Mouse (Mus musculus): ENCODE measurements around the gene Eid2b. TPM values are rescaled to one million over a fixed set of nuclear protein-coding genes. Genes with fewer than 3 reads are reported as not detected.

Eid2b gene
- total RNA-seq (2023; ENCODE audit: inconsistent age): 2.6 to 4.1 TPM (median 3.5 TPM) in 4 replicates

GRCm38 (mm10) chr7:28277615-28278278, at the start of gene Eid2b:
Eid2b (plus strand) TSS chr7:28277739.

DNA sequence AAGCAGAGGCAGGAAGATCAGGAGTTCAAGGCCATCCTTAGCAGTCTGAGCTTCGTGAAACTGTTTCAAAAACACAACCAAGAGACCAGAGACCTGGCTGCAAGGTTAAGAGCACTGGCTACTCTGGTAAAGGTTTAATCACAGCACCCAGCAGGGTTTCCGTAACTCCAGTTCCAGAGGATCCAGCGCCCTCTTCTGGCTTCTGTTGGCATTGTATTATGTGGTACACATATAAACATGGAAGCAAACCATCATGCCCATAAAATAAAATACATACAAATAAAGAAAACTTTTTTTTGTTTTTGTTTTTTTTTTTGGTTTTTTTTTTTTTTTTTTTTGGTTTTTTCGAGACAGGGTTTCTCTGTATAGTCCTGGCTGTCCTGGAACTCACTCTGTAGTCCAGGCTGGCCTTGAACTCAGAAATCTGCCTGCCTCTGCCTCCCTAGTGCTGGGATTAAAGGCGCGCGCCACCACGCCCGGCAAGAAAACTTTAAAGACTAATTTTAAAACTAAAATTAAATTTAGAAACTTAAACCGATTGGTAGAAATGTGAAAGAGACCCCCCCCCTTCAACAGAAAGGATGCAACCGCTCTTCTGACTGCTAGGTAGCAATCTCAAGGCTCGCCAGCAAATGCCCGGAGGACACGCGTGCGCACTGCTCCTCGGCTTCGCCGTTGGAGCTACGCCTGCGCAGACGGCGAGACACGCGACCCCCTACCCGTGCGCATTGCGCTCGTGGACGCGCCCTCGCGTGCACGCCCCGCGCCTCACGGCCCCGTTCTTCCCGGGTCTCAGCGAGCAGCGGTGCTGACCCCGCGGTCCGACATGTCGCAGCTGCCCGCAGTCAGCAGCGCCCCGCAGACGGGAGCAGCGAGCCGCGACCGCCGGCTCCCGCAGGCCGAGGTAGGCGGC, 10.2 kb upstream of the Eid2b start, which contains the start of gene Eid2:
Gene Eid2 (plus strand): TSS at position 753 of the 913 bp plus-strand sequence.

GRCm38 (mm10) chr7:28290638-28291590, 13.4 kb downstream of the Eid2b start, which contains the start of gene Selenov:
Selenov (minus strand) TSS chr7:28291186.

GRCm38 (mm10) chr7:28301616-28302433, 24.3 kb downstream of the Eid2b start, which contains the start of gene Dll3:
Dll3 (minus strand) TSS chr7:28302238.

DNA sequence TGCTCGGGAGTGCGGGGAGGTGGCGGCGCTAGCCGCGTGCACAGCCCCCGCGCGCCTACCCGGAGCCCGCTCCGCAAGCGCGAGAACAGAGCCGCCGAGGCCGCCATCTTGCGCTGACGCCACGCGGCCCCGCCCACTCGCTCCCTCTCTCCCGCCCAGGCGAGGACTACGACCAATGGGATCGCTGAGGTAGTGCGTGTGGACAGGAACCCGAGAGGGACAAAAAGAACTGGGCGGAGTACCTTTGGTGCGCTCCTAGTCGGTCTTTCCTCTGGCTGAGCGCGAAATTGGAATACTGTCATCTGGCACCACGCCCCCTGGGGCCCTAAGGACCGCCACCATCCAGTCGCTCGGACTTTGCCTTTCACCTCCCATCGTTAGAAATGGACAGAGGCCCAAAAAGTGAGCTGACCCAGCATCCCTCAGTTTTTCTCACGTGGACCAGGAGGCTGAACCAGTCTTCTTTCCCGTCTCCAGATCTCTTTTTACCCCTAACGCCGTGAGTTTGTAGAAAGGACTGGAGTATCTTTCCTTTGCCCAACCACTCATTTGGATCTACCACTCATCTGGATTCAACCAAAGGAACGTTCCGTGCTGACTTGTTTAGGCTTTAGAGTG, 34.5 kb downstream of the Eid2b start, which contains the start of gene Timm50:
Gene Timm50 (minus strand): TSS at position 147 of the 618 bp plus-strand sequence.

Other genes with a start within 250 kb of the Eid2b start
- gene Psmc4, start 227.6 kb upstream of the Eid2b start, total RNA-seq (2023; ENCODE audit: inconsistent age): 110 to 133 TPM (median 123 TPM) in 4 replicates
- not detected in 4 replicates for gene Fcgbp, start 206.5 kb upstream of the Eid2b start, total RNA-seq (2023; ENCODE audit: inconsistent age)
- gene 9530053A07Rik, start 148.3 kb upstream of the Eid2b start, total RNA-seq (2023; ENCODE audit: inconsistent age): not detected in 4 replicates
- 234 to 240 TPM (median 237 TPM) in 4 replicates for gene Fbl, start 108.0 kb upstream of the Eid2b start, total RNA-seq (2023; ENCODE audit: inconsistent age)
- gene Dyrk1b, start 98.3 kb upstream of the Eid2b start, total RNA-seq (2023; ENCODE audit: inconsistent age): 20.5 to 23.5 TPM (median 21.3 TPM) in 4 replicates
- gene Eid2, start 9.9 kb upstream of the Eid2b start, total RNA-seq (2023; ENCODE audit: inconsistent age): 1.1 to 1.7 TPM (median 1.2 TPM) in 4 replicates
- not detected in 4 replicates for gene Selenov, start 13.4 kb downstream of the Eid2b start, total RNA-seq (2023; ENCODE audit: inconsistent age)
- gene Dll3, start 24.5 kb downstream of the Eid2b start, total RNA-seq (2023; ENCODE audit: inconsistent age): not detected in 4 replicates
- gene Timm50, start 34.3 kb downstream of the Eid2b start, total RNA-seq (2023; ENCODE audit: inconsistent age): 38.7 to 46.9 TPM (median 40.5 TPM) in 4 replicates
- 158 to 171 TPM (median 163 TPM) in 4 replicates for gene Supt5, start 61.0 kb downstream of the Eid2b start, total RNA-seq (2023; ENCODE audit: inconsistent age)
- gene Rps16, start 72.9 kb downstream of the Eid2b start, total RNA-seq (2023; ENCODE audit: inconsistent age): 3,144 to 3,281 TPM (median 3,251 TPM) in 4 replicates
- 130 to 140 TPM (median 135 TPM) in 4 replicates for gene Plekhg2, start 94.9 kb downstream of the Eid2b start, total RNA-seq (2023; ENCODE audit: inconsistent age)
- gene Zfp36, start 102.5 kb downstream of the Eid2b start, total RNA-seq (2023; ENCODE audit: inconsistent age): 825 to 993 TPM (median 925 TPM) in 4 replicates
- 14.1 to 19.0 TPM (median 15.8 TPM) in 4 replicates for gene Med29, start 115.0 kb downstream of the Eid2b start, total RNA-seq (2023; ENCODE audit: inconsistent age)
- 151 to 162 TPM (median 156 TPM) in 4 replicates for gene Paf1, start 115.2 kb downstream of the Eid2b start, total RNA-seq (2023; ENCODE audit: inconsistent age)
- gene Gmfg, start 159.7 kb downstream of the Eid2b start, total RNA-seq (2023; ENCODE audit: inconsistent age): 241 to 264 TPM (median 247 TPM) in 4 replicates
- gene Lrfn1, start 174.2 kb downstream of the Eid2b start, total RNA-seq (2023; ENCODE audit: inconsistent age): 0.93 to 1.6 TPM (median 1.2 TPM) in 4 replicates
- gene Ifnl2, start 232.7 kb downstream of the Eid2b start, total RNA-seq (2023; ENCODE audit: inconsistent age): not detected in 4 replicates
- gene Ifnl3, start 245.1 kb downstream of the Eid2b start, total RNA-seq (2023; ENCODE audit: inconsistent age): not detected in 4 replicates

Data from B cell, adult (primary cell).